Mouse (Mus musculus): ENCODE data around the gene Dcp1a.

DNA sequence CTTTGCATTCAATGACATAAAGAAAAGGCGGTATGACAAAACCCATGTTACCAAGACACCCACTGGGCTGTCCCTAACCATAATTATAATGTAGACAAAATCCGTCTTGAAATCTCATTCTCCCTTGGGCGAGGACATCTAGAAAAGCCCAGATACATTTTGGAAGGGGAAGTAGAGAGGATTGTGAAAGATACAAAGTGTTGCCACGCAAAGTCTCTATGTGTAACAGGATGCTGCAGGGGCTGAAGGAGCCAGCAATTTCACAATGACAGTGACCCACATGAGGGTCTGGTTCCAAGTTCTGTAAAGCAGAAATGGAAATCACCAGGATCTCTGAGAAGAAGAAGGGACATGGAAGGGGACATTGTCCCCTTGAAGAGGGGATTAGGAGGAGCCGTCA is 44.0 kb upstream of the Dcp1a start:
- TF ChIP-seq CTCF (IDR thresholded peaks at IDR 0.05; ENCODE audit: borderline replicate concordance, insufficient read depth, low read depth, low read length) (no peak), POLR2A (IDR thresholded peaks at IDR 0.05; ENCODE audit: borderline replicate concordance, insufficient read depth, low read length) (no peak)

All from cerebellum, adult 2 months (tissue).